20 mouse cellular contexts compared by ENCODE assay signal in genomic region chr4:13516991-13517390, GRCm38 (mm10).
DNase-seq lines count a peak whose midpoint lies in the region; TF ChIP-seq lines count a peak whose summit lies in the region.
"Had no signal": no experiment of that assay in that cellular context is flagged by ENCODE, and none has a peak within 500 bp of the region (broad histone marks: within the 10 kb centered on the region; RNA-seq: fewer than 3 reads in every experiment).

No protein-coding gene starts in this region.

- H3K79me2 ChIP-seq in C2C12 (ENCODE audit: control insufficient read depth, insufficient read depth): no peaks in the 10 kb centered on the region

- DNase-seq in 3134 (ENCODE audit: extremely low read depth, insufficient read length, low spot score): peak; percentile 52
- DNase-seq in adipocyte (ENCODE audit: low spot score): peak; percentile 41
- DNase-seq in kidney, postnatal 10 days: no peak
- no peak for DNase-seq in heart, adult 18-20 months
- no peak for DNase-seq in left cerebral cortex, adult 9 months (ENCODE audit: low spot score in 2 of 2)
- DNase-seq: adrenal gland, postnatal 25 days; cerebellum, adult 11-12 months; cerebellum, adult 8-10 months; cerebellum, postnatal 10 days; cerebellum, postnatal 36 days; gastrocnemius, postnatal 10 days; gastrocnemius, postnatal 36 days; kidney, adult 2 months had no signal

- TF ChIP-seq CTCF in C2C12 (IDR thresholded peaks at IDR 0.05; ENCODE audit: control insufficient read depth, insufficient read depth, insufficient read length): no peak

- no peak overlapping the region for H3K4me3 ChIP-seq in C2C12 (ENCODE audit: insufficient read depth, poor library complexity, severe bottlenecking)
- H3K4me3 ChIP-seq: forebrain, embryonic 12.5 days; forebrain, embryonic 15.5 days; hindbrain, embryonic 12.5 days; hindbrain, embryonic 15.5 days had no signal

- H3ac ChIP-seq in C2C12 (ENCODE audit: control insufficient read depth, insufficient read length, low read depth): no peak overlapping the region

- no peaks in the 10 kb centered on the region for H3K27me3 ChIP-seq in C2C12 (ENCODE audit: control insufficient read depth, insufficient read depth, insufficient read length)
- H3K27me3 ChIP-seq: CH12.LX; forebrain, embryonic 12.5 days; forebrain, embryonic 15.5 days; hindbrain, embryonic 12.5 days; hindbrain, embryonic 15.5 days had no signal

- no peaks in the 10 kb centered on the region for H3K36me3 ChIP-seq in C2C12 (ENCODE audit: control insufficient read depth, insufficient read depth)
- H3K36me3 ChIP-seq: forebrain, embryonic 12.5 days; forebrain, embryonic 15.5 days; G1E; hindbrain, embryonic 12.5 days; hindbrain, embryonic 15.5 days had no signal

- no peaks in the 10 kb centered on the region for H3K79me3 ChIP-seq in C2C12 (ENCODE audit: low read depth)

TF ChIP-seq in C2C12, 6 proteins besides CTCF, POLR2A, EP300 and RAD21:
- no peak for TF ChIP-seq CEBPB (IDR thresholded peaks at IDR 0.05; ENCODE audit: low read depth)
- no peak for TF ChIP-seq MYOG (IDR thresholded peaks at IDR 0.05; ENCODE audit: control insufficient read depth, extremely low read depth, insufficient read length)
- peak; percentile 46 for TF ChIP-seq FOSL1 (IDR thresholded peaks at IDR 0.05; ENCODE audit: insufficient read depth, low read length, poor library complexity, severe bottlenecking)

Comparison
In these comparisons a context has a peak if more than half of its experiments do, and no peak if none do; other contexts are left out.
1. DNase-seq: peak in 3134 (single experiment) and adipocyte (single experiment); none in kidney, postnatal 10 days (single experiment), heart, adult 18-20 months (0 of 2) and left cerebral cortex, adult 9 months (0 of 2).